Mouse (Mus musculus) myocyte (in vitro differentiated cells): ENCODE measurements around the gene Baiap3.
"Not testable (repeated sequence)": the region's sequence is repeated elsewhere in the genome, so short reads cannot be mapped to it uniquely, and the experiment has no call there.

Source experiments
- E2F4 ChIP-seq: IDR thresholded peaks from one replicate; pipeline ENCODE4 v1.6.1; 2011; ENCODE audit warnings: mild to moderate bottlenecking, control low read depth, moderate library complexity; ENCODE audit not compliant: insufficient read depth
- MYOD1 ChIP-seq, 3 experiments: IDR thresholded peaks; one replicate each; pipeline ENCODE4 v1.6.1; 2011; ENCODE audit warnings: control low read depth in 2 of 3, low read depth in 2 of 3, mild to moderate bottlenecking in 2 of 3, moderate library complexity in 1 of 3; ENCODE audit not compliant: insufficient read length in 2 of 3, control insufficient read depth in 1 of 3
- POLR2A ChIP-seq: IDR thresholded peaks from one replicate; pipeline ENCODE4 v1.6.1; 2011; ENCODE audit warnings: low read depth, mild to moderate bottlenecking, control low read depth, moderate library complexity; ENCODE audit not compliant: insufficient read length

DNA sequence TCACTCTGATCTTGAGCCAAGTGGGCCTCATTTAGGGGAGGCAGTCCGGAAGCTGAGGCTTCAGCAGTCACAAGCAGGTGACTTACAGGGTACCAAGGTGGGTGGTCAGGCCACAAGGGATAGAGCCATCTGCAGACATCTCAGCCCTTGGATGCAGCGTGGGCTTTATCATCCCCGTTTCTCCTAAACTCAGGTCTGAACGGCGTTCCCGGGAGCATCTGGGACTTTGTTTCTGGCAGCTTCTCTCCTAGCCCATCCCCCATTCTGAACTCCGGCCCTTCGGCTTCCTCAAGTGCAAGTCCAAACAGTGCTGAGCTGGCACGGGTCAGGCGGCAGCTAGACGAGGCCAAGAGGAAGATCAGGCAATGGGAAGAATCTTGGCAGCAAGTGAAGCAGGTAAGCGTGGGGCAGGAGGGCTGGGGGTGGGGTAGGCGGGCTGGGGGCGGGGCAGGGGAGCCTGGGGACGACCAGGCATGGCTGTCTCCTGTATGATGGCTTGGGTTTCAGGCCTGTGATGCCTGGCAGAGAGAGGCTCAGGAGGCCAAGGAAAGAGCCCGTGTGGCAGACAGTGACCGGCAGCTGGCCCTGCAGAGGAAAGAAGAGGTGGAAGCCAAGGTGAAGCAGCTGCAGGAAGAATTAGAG lies 26.0 kb downstream of the Baiap3 start:
- TF ChIP-seq E2F4; POLR2A; MYOD1 (IDR thresholded peaks at IDR 0.05; ENCODE audit: control insufficient read depth in 1 of 3, insufficient read length in 2 of 3, low read depth in 2 of 3): not testable (repeated sequence)
